Mouse (Mus musculus) testis, adult 2 months (tissue): Measurements from ENCODE around the gene Cd59a. TPM values are rescaled to one million over a fixed set of nuclear protein-coding genes. Genes with fewer than 3 reads are reported as not detected.
"Not testable (repeated sequence)": the region's sequence is repeated elsewhere in the genome, so short reads cannot be mapped to it uniquely, and the experiment has no call there.

Experiments
- H3K27ac ChIP-seq: fragments of 200-500 bp; 2 replicates; pipeline ENCODE4 v1.5.1; 2012; ENCODE audit warnings: low read depth, low read length; ENCODE audit not compliant: control insufficient read depth, insufficient read depth
- H3K27me3 ChIP-seq: fragments of 200-500 bp; 2 replicates; pipeline ENCODE4 v1.6.1; 2012; ENCODE audit warnings: mild to moderate bottlenecking, low read length, moderate library complexity; ENCODE audit not compliant: control insufficient read depth, insufficient read depth
- H3K36me3 ChIP-seq: fragments of 200-500 bp; 2 replicates; pipeline ENCODE4 v1.6.1; 2012; ENCODE audit warnings: mild to moderate bottlenecking, low read length; ENCODE audit not compliant: control insufficient read depth, insufficient read depth
- H3K4me1 ChIP-seq: fragments of 200-500 bp; 2 replicates; pipeline ENCODE4 v1.6.1; 2012; ENCODE audit warnings: low read length; ENCODE audit not compliant: control insufficient read depth, insufficient read depth
- H3K4me3 ChIP-seq: fragments of 200-500 bp; 2 replicates; pipeline ENCODE4 v1.5.1; 2012; ENCODE audit warnings: low read depth, mild to moderate bottlenecking, low read length, moderate library complexity, mixed read lengths; ENCODE audit not compliant: control insufficient read depth
- CTCF ChIP-seq: fragments of 200-500 bp; IDR thresholded peaks from 2 replicates; pipeline ENCODE4 v1.5.1; 2012; ENCODE audit warnings: low read depth, mild to moderate bottlenecking, inconsistent platforms, low read length, moderate library complexity; ENCODE audit not compliant: control insufficient read depth, insufficient read depth, insufficient replicate concordance
- POLR2A ChIP-seq: fragments of 200-500 bp; IDR thresholded peaks from 2 replicates; pipeline ENCODE4 v1.6.1; 2012; ENCODE audit warnings: low read depth, mild to moderate bottlenecking, inconsistent platforms, low read length, moderate library complexity; ENCODE audit not compliant: control insufficient read depth
- polyA plus RNA-seq: library from polyadenylated mRNA; depleted of rRNA; stranded (reverse); fragments of >200 nt; gene quantifications from 2 replicates; pipeline ENCODE4 v1.2.3, GENCODE M21; 2012

Gene Cd59a
- polyA plus RNA-seq, 1 experiment: 20.8 TPM

DNA sequence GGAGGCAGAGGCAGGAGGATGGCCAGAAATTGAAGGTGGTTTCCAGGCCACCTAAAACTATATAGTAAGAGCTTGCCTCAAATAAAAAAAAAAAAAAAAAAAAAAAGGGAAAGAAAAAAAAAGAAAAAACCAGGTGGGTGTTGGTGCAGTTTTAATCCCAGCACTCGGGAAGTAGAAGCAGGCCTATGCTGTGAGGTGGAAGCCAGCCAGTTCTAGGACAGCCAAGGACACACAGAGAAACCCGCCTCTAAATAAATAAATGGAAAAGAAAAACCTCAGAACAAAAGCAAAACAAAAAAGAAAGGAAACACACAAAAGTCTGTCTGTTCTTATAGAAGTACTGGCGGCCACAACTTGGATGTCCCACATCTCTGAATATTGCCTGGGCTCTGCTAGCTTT is 19.3 kb downstream of the Cd59a start:
- no peaks in the 10 kb centered on the region for H3K36me3 ChIP-seq
- H3K4me1 ChIP-seq: no peaks in the 10 kb centered on the region
- H3K27me3 ChIP-seq: no peaks in the 10 kb centered on the region
- H3K4me3 ChIP-seq: no peak overlapping the region
- no peak overlapping the region for H3K27ac ChIP-seq
- TF ChIP-seq CTCF: no peak
- no peak for TF ChIP-seq POLR2A

DNA sequence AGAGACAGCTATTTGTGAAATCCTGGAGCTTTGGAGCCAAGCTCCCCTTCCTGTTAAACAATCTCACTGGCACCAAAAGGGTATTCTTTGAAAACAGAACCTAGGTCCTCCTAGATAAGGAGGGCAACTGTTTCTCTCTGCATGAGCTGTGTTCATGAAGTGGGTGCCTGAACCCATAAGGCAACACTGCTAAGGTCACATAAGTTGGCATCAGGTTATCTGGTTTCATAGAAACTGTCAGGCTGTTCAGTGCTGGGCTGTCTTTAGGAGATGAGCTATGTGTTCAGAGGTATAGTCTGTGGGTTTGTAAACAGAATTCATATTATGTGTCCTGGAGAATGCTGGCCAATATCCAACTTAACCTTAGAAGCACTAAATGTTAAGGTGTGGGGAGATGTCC is 21.6 kb downstream of the Cd59a start:
- not testable (repeated sequence) for H3K4me3 ChIP-seq, H3K27me3 ChIP-seq, H3K36me3 ChIP-seq, H3K4me1 ChIP-seq, H3K27ac ChIP-seq

DNA sequence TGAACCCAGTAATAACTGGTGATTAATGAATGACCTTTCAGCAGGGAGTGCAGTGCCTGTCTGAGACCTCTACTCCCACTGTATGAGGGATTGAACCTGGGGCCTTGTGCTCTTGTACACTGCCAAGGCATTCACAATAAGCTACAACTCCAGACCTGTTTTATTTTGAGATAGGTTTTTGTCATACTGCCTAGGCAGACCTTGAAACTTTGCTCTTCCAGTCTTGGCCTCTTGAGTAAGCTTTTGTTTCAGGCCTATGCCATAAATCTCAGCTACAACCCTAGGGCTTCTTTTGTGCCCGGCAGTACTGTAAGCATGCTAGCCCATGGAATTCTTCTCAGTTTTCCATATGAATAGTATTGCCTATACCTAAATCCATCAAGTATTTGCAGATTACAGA is 23.5 kb downstream of the Cd59a start:
- H3K27ac ChIP-seq: no peak overlapping the region
- peaks cover 11% of the 10 kb centered on the region for H3K4me1 ChIP-seq
- H3K4me3 ChIP-seq: no peak overlapping the region
- TF ChIP-seq POLR2A (no peak), CTCF (no peak)
- no peaks in the 10 kb centered on the region for H3K27me3 ChIP-seq
- no peaks in the 10 kb centered on the region for H3K36me3 ChIP-seq

DNA sequence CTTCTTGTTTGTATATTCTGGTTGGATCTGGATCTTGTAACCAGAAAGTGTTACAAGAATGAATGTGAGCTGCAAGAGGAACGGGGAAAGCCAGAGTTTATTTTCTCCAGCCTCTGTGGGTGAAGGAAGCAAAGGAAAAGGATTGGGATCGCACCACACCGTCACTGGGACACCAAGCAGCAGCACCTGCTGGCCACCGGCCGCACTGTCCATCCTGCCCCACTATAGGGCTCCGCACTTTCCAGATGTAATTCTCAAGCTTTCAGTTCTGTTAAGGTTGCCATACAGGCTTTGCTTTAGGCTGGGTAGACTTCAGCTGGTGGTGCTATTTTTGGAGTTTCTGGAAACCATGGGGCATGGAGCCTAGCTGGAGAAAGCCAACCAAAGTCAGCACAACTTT is 24.7 kb downstream of the Cd59a start:
- no peak overlapping the region for H3K27ac ChIP-seq
- TF ChIP-seq POLR2A (no peak), CTCF (no peak)
- no peaks in the 10 kb centered on the region for H3K27me3 ChIP-seq
- H3K4me3 ChIP-seq: no peak overlapping the region
- H3K36me3 ChIP-seq: no peaks in the 10 kb centered on the region
- H3K4me1 ChIP-seq: peaks cover 11% of the 10 kb centered on the region

DNA sequence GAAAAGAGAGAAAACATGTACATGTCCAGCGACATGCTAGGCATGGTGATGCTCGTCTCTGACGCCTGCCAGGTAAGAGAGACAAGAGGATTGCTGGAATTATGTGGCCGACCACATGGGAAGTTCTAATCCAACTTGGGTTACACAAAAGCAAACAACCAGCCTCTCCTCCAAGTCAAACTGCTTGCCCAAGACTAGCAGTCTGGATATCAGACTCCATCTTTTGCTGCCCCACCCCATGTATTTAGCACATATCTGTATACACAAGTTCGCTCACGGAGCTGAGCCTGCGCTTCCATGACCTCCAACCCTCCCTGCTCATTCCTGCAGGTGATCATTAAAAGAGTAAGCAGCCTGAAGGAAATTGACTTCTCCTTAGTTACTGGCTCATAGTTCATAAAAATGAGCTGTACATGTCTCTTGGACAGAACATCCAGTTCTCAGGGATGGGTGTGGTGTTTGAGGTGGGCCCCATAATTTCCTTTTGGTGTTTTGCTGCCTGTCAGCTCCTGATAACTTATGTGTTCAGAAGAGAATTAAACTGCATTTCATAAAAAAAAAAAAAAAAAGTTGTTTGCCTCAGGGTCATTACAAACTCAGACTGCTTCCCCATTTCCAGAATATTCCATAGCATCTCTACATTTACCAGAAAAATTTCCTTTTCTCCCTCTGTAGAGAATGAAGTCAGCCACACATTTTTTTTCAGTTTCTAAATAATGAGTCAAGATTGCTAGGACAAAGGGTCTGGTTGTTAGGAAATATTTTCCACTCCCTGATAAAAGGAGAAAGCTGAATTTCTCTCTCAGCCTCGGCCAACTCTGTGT is 26.3 kb downstream of the Cd59a start:
- no peak for TF ChIP-seq POLR2A
- no peak for TF ChIP-seq CTCF
- no peaks in the 10 kb centered on the region for H3K36me3 ChIP-seq
- no peaks in the 10 kb centered on the region for H3K27me3 ChIP-seq
- H3K4me1 ChIP-seq: peaks cover 11% of the 10 kb centered on the region
- H3K27ac ChIP-seq: peak overlapping the region; percentile 78
- H3K4me3 ChIP-seq: peak overlapping the region; percentile 87

DNA sequence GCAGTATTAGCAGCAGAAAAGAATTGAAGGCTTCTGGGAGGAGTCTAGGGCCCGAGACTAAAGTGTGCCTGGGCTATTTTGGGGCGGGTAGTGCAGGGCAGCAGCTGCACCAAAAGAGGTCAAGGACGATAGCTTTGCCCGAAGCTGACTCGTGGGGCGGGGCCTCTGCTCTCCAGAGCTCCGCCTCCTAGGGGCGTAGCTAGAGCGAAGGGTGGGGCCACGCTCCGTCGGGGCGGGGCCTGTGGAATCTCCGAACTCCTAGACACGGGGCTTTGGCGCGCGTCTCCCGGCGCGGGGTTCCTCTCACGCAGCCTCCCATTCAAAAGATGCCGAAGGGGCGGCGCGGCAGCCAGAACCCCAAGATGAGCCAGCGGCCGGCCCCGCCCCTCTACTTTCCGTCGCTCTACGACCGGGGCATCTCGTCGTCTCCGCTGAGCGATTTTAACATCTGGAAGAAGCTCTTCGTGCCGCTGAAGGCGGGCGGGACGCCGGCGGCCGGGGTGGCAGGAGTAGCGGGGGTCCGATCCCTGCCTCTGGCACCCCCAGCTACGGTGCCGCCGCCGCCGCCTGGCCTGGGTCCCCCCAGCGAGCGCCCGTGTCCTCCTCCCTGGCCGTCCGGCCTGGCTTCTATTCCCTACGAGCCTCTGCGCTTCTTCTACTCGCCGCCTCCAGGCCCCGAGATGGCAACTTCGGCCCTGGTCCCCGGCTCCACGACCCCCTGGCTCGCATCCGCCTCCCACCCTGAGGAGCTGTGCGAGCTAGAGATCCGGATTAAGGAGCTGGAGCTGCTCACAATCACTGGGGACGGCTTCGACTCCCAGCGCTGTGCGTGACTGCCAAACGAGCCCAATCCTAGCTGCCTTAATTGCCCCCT is 27.1 kb downstream of the Cd59a start, which contains the start of gene A930018P22Rik:
A930018P22Rik (plus strand) TSS at position 265 of the 874 bp plus-strand sequence.
- H3K27me3 ChIP-seq: no peaks in the 10 kb centered on the region
- TF ChIP-seq POLR2A: peak; percentile 72
- no peak for TF ChIP-seq CTCF
- H3K27ac ChIP-seq: peak within 1 kb of the TSS; percentile 78
- H3K4me3 ChIP-seq: peak within 1 kb of the TSS; percentile 87
- peaks cover 11% of the 10 kb centered on the region for H3K4me1 ChIP-seq
- H3K36me3 ChIP-seq: no peaks in the 10 kb centered on the region

DNA sequence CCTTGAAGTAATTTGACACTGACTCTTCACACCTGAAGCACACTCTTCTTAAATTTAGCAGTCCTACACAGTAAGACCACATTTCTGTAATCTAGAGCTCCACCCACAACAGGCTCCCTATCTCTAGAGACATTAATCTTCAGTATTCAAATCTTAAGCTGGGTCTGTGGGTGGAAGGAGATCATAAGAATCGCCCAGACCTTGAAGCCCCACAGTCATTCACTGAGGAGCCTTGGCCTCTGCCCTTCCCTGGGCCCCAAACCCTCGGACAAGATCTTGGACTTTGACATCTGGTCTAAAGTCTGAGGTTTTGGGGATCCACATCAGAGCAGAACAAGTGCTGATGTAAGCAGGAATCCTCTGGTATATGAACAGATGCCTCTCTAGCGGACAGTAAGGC is 27.9 kb downstream of the Cd59a start:
- no peaks in the 10 kb centered on the region for H3K27me3 ChIP-seq
- TF ChIP-seq POLR2A: no peak
- no peak for TF ChIP-seq CTCF
- peaks cover 11% of the 10 kb centered on the region for H3K4me1 ChIP-seq
- H3K36me3 ChIP-seq: no peaks in the 10 kb centered on the region
- H3K4me3 ChIP-seq: peak overlapping the region; percentile 87
- no peak overlapping the region for H3K27ac ChIP-seq
